Mouse (Mus musculus): ENCODE results near the gene Polr2g. TPM values are rescaled to one million over a fixed set of nuclear protein-coding genes. Genes with fewer than 3 reads are reported as not detected.

Gene Polr2g
- total and polyA plus RNA-seq, 3 experiments = 53.4 to 56.3 (median 55.1) TPM

GRCm38 (mm10) chr19:8774086-8774835 is 24.1 kb downstream of the Polr2g start, which contains the start of gene Tmem179b:
Gene Tmem179b (minus strand): TSS chr19:8774467.
- Histone ChIP-seq H3K27ac (peak within 1 kb of the TSS; percentile 90), H3K9ac (ENCODE audit: low read depth, low read length) (peak within 1 kb of the TSS; percentile 96), H3K79me2 (replicated peaks; ENCODE audit: control insufficient read depth, insufficient read depth, low read length) (peaks cover 1% of the 10 kb centered on the region; the same call in 1 of the 2 replicates), H3K27me3 (ENCODE audit: control insufficient read depth, insufficient read depth, low read length) (no peaks in the 10 kb centered on the region), H3K36me3 (ENCODE audit: control insufficient read depth, insufficient read depth, low read length) (peaks cover 11% of the 10 kb centered on the region), H3K4me1 (ENCODE audit: control insufficient read depth, insufficient read depth, low read length) (peaks cover 11% of the 10 kb centered on the region), H3K4me3 (peak within 1 kb of the TSS; percentile 83)
- peak; percentile 97 to 98 for DNase-seq
- intact Hi-C loops (cut with DNase I) = loop anchor here (2.0 to 5.0 kb wide), 3 partner anchors 17 to 43 kb away; partner anchors contain the start of genes Nxf1, Polr2g and Ttc9c
- peak; percentile 37 for TF ChIP-seq CTCF (IDR thresholded peaks at IDR 0.05)
- TF ChIP-seq EP300 (IDR thresholded peaks at IDR 0.05; ENCODE audit: insufficient read depth, low read depth, low read length) = 0 out of 2 replicates have a peak, but pooled peaks have one; percentile 49
- peak; percentile 96 for TF ChIP-seq POLR2A (IDR thresholded peaks at IDR 0.05; ENCODE audit: insufficient read depth, low read depth, low read length)
- WGBS = under 1% methylated on average over 68 of the region's 68 CpGs

GRCm38 (mm10) chr19:8773409-8773808 is 25.0 kb downstream of the Polr2g start:
- no peaks in the 10 kb centered on the region for H3K27me3 ChIP-seq (ENCODE audit: control insufficient read depth, insufficient read depth, low read length)
- peak overlapping the region; percentile 90; the same call in 1 of the 2 replicates for H3K27ac ChIP-seq
- H3K4me1 ChIP-seq (ENCODE audit: control insufficient read depth, insufficient read depth, low read length) = peaks cover 11% of the 10 kb centered on the region
- no peak overlapping the region for H3K9ac ChIP-seq (ENCODE audit: low read depth, low read length)
- no peak for DNase-seq
- H3K4me3 ChIP-seq = peak overlapping the region; percentile 83
- H3K36me3 ChIP-seq (ENCODE audit: control insufficient read depth, insufficient read depth, low read length) = peaks cover 11% of the 10 kb centered on the region
- intact Hi-C loops (cut with DNase I) = loop anchor here (5.0 kb wide), 1 partner anchor 44 kb away; the partner anchor contains the start of gene Ttc9c
- H3K79me2 ChIP-seq (replicated peaks; ENCODE audit: control insufficient read depth, insufficient read depth, low read length) = peaks cover 1% of the 10 kb centered on the region; the same call in 1 of the 2 replicates
- 43% methylated on average over 6 of the region's 6 CpGs for WGBS
- TF ChIP-seq POLR2A (IDR thresholded peaks at IDR 0.05; ENCODE audit: insufficient read depth, low read depth, low read length) (no peak), EP300 (IDR thresholded peaks at IDR 0.05; ENCODE audit: insufficient read depth, low read depth, low read length) (no peak), CTCF (IDR thresholded peaks at IDR 0.05) (no peak)

- Histone ChIP-seq H3K4me3 (no peak overlapping the region), H3K79me2 (replicated peaks; ENCODE audit: control insufficient read depth, insufficient read depth, low read length) (peaks cover 1% of the 10 kb centered on the region; the same call in 1 of the 2 replicates), H3K4me1 (ENCODE audit: control insufficient read depth, insufficient read depth, low read length) (peaks cover 11% of the 10 kb centered on the region), H3K36me3 (ENCODE audit: control insufficient read depth, insufficient read depth, low read length) (peaks cover 11% of the 10 kb centered on the region), H3K27me3 (ENCODE audit: control insufficient read depth, insufficient read depth, low read length) (no peaks in the 10 kb centered on the region), H3K27ac (no peak overlapping the region), H3K9ac (ENCODE audit: low read depth, low read length) (no peak overlapping the region)
- 52% methylated on average over 5 of the region's 5 CpGs for WGBS
- intact Hi-C loops (cut with DNase I) = loop anchor here (5.0 kb wide), 1 partner anchor 44 kb away; the partner anchor contains the start of gene Ttc9c
- no peak for TF ChIP-seq EP300 (IDR thresholded peaks at IDR 0.05; ENCODE audit: insufficient read depth, low read depth, low read length)
- 0 out of 2 replicates have a peak, but pooled peaks have one; percentile 7 for TF ChIP-seq POLR2A (IDR thresholded peaks at IDR 0.05; ENCODE audit: insufficient read depth, low read depth, low read length)
- DNase-seq = no peak
These were observed 25.4 kb downstream of the Polr2g start for GRCm38 (mm10) chr19:8772996-8773395.

DNA sequence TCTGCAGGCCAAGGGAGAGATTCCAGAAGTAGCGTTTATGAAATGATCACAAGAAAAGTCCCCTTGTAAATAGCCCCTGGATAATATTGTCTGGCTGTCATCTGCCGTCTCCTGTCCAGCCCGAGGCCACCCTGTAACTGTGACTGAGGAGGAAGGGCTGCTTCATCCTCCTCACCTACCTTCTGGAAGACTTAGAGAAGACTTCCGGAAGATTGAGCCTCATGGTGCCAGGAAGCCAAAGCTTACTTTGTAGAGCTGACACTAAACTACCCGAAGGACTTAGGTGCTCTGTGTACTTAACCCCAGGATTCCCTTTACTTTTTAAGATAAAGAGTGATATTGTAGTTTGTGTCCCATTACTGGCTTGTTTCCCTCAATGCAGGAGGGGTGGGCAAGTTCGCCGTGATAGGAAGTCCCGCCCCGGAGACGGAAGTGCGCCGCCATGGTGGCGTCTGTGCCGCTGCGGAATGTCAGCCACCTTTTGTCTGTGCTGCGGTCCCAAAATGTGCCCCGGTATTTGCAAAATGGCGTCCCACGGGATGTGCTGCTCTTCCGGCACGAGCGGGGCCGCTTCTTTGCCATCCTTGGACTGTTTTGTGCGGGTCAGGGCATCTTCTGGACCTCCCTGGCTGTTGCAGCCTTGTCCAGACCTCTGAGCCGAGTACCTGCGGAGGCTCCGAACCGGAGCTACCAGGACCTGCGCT is 27.7 kb downstream of the Polr2g start, which contains the start of gene Tmem223:
TSS of gene Tmem223 (plus strand) at position 430 of the 704 bp plus-strand sequence.
- Histone ChIP-seq H3K9ac (ENCODE audit: low read depth, low read length) (peak within 1 kb of the TSS; percentile 99), H3K79me2 (replicated peaks; ENCODE audit: control insufficient read depth, insufficient read depth, low read length) (peaks cover 1% of the 10 kb centered on the region; the same call in 1 of the 2 replicates), H3K4me3 (peak within 1 kb of the TSS; percentile 85), H3K27me3 (ENCODE audit: control insufficient read depth, insufficient read depth, low read length) (no peaks in the 10 kb centered on the region), H3K4me1 (ENCODE audit: control insufficient read depth, insufficient read depth, low read length) (peaks cover 11% of the 10 kb centered on the region), H3K27ac (peak within 1 kb of the TSS; percentile 91), H3K36me3 (ENCODE audit: control insufficient read depth, insufficient read depth, low read length) (peaks cover 13% of the 10 kb centered on the region)
- WGBS = 8% methylated on average over 29 of the region's 29 CpGs
- intact Hi-C loops (cut with DNase I) = loop anchor here (5.0 kb wide), 1 partner anchor 47 kb away; the partner anchor contains the start of gene Ttc9c
- peak; percentile 87 for DNase-seq
- 0 out of 2 replicates have a peak, but pooled peaks have one; percentile 41 for TF ChIP-seq EP300 (IDR thresholded peaks at IDR 0.05; ENCODE audit: insufficient read depth, low read depth, low read length)
- peak; percentile 18; the same call in 1 of the 2 replicates for TF ChIP-seq CTCF (IDR thresholded peaks at IDR 0.05)
- peak; percentile 96 for TF ChIP-seq POLR2A (IDR thresholded peaks at IDR 0.05; ENCODE audit: insufficient read depth, low read depth, low read length)

GRCm38 (mm10) chr19:8765562-8765961 is 32.8 kb downstream of the Polr2g start:
- intact Hi-C loops (cut with DNase I) = no loop called here
- no peak for DNase-seq
- Histone ChIP-seq H3K27ac (no peak overlapping the region), H3K27me3 (ENCODE audit: control insufficient read depth, insufficient read depth, low read length) (no peaks in the 10 kb centered on the region), H3K36me3 (ENCODE audit: control insufficient read depth, insufficient read depth, low read length) (peaks cover 12% of the 10 kb centered on the region), H3K9ac (ENCODE audit: low read depth, low read length) (no peak overlapping the region), H3K4me3 (no peak overlapping the region), H3K4me1 (ENCODE audit: control insufficient read depth, insufficient read depth, low read length) (peaks cover 3% of the 10 kb centered on the region), H3K79me2 (replicated peaks; ENCODE audit: control insufficient read depth, insufficient read depth, low read length) (no peaks in the 10 kb centered on the region)
- TF ChIP-seq EP300 (IDR thresholded peaks at IDR 0.05; ENCODE audit: insufficient read depth, low read depth, low read length) = no peak
- no peak for TF ChIP-seq POLR2A (IDR thresholded peaks at IDR 0.05; ENCODE audit: insufficient read depth, low read depth, low read length)
- TF ChIP-seq CTCF (IDR thresholded peaks at IDR 0.05) = no peak
- 95% methylated on average over 9 of the region's 9 CpGs for WGBS

Data from heart, adult 2 months (tissue).